Mouse (Mus musculus) limb, embryonic 15.5 days (tissue): ENCODE results near the gene Rnaset2a. TPM values are rescaled to one million over a fixed set of nuclear protein-coding genes. Genes with fewer than 3 reads are reported as not detected.
A peak's percentile ranks its signal among the peaks of the same experiment; 100 is the strongest.
"Not testable (repeated sequence)": the region's sequence is repeated elsewhere in the genome, so short reads cannot be mapped to it uniquely, and the experiment has no call there.

ENCODE experiments used
- ATAC-seq: fragments of 200-750 bp; cut with Nextera tagmentation; 2 replicates; pipeline ENCODE4 v1.8.0; 2017; ENCODE audit warnings: low read depth, moderate TSS enrichment; ENCODE audit not compliant: insufficient number of reproducible peaks, low FRiP score, low TSS enrichment
- H3K27ac ChIP-seq: fragments of 300-500 bp; sonication (generic); 2 replicates; pipeline ENCODE4 v1.5.1; 2015; ENCODE audit warnings: moderate library complexity, mild to moderate bottlenecking, inconsistent platforms
- H3K27me3 ChIP-seq: fragments of 300-500 bp; sonication (generic); 2 replicates; pipeline ENCODE4 v1.6.1; 2015; ENCODE audit warnings: inconsistent platforms
- H3K36me3 ChIP-seq: fragments of 300-500 bp; sonication (generic); 2 replicates; pipeline ENCODE4 v1.6.1; 2015; ENCODE audit warnings: inconsistent platforms
- H3K4me1 ChIP-seq: fragments of 300-500 bp; sonication (generic); 2 replicates; pipeline ENCODE4 v1.6.1; 2015; ENCODE audit warnings: inconsistent platforms
- H3K4me2 ChIP-seq: fragments of 300-500 bp; sonication (generic); 2 replicates; pipeline ENCODE4 v1.6.1; 2015; ENCODE audit warnings: mild to moderate bottlenecking, inconsistent platforms
- H3K4me3 ChIP-seq: fragments of 300-500 bp; sonication (generic); 2 replicates; pipeline ENCODE4 v1.5.1; 2015; ENCODE audit warnings: mild to moderate bottlenecking, inconsistent platforms
- H3K9ac ChIP-seq: fragments of 300-500 bp; sonication (generic); 2 replicates; pipeline ENCODE4 v1.6.1; 2015; ENCODE audit warnings: inconsistent platforms
- H3K9me3 ChIP-seq: fragments of 300-500 bp; sonication (generic); 2 replicates; pipeline ENCODE4 v1.6.1; 2016; ENCODE audit warnings: inconsistent platforms
- WGBS: fragments of 180-500 bp; shearing (Covaris S2); methylation state at CpG from one replicate; pipeline ENCODE4 v1.1.7; 2015; 5-methylcytosine and 5-hydroxymethylcytosine counted together
- polyA plus RNA-seq: library from polyadenylated mRNA; unstranded; fragments of >200 nt; fragmentation: Nextera tagmentation; extraction: Ambion mirVana; gene quantifications from 2 replicates; pipeline ENCODE4 v1.2.1, GENCODE M21; 2015

Gene Rnaset2a
- 25.5 and 25.9 TPM in 2 replicates for polyA plus RNA-seq

- H3K27ac ChIP-seq, H3K4me1 ChIP-seq, H3K36me3 ChIP-seq, H3K9me3 ChIP-seq, H3K9ac ChIP-seq, H3K27me3 ChIP-seq: not testable (repeated sequence)
- peak; percentile 96 for ATAC-seq
- Histone ChIP-seq H3K4me3 (peak within 1 kb of the TSS; percentile 52), H3K4me2 (peak within 1 kb of the TSS; percentile 56)
- 1% methylated on average over 45 of the region's 67 CpGs for WGBS
Observed at GRCm38 (mm10) chr17:8147439-8148316, at the start of gene Rnaset2a, which contains the start of gene Gm49673. Rnaset2a (minus strand) TSS chr17:8148097. Gm49673 (minus strand) TSS chr17:8147788.

- no peak overlapping the region for H3K9ac ChIP-seq
- 71% methylated on average over 3 of the region's 3 CpGs for WGBS
- no peak overlapping the region for H3K4me2 ChIP-seq
- H3K4me1 ChIP-seq = no peaks in the 10 kb centered on the region
- ATAC-seq = no peak
- no peak overlapping the region for H3K4me3 ChIP-seq
- H3K9me3 ChIP-seq = no peaks in the 10 kb centered on the region
- no peaks in the 10 kb centered on the region for H3K27me3 ChIP-seq
- H3K36me3 ChIP-seq = peaks cover 30% of the 10 kb centered on the region
- H3K27ac ChIP-seq = no peak overlapping the region
Observed at GRCm38 (mm10) chr17:8197652-8198051, 49.8 kb upstream of the Rnaset2a start.

- no peaks in the 10 kb centered on the region for H3K4me1 ChIP-seq
- no peak overlapping the region for H3K4me2 ChIP-seq
- H3K4me3 ChIP-seq = no peak overlapping the region
- H3K27me3 ChIP-seq = no peaks in the 10 kb centered on the region
- H3K36me3 ChIP-seq = peaks cover 40% of the 10 kb centered on the region
- 87% methylated on average over 8 of the region's 8 CpGs for WGBS
- no peaks in the 10 kb centered on the region for H3K9me3 ChIP-seq
- ATAC-seq = no peak
- no peak overlapping the region for H3K9ac ChIP-seq
- no peak overlapping the region for H3K27ac ChIP-seq
Observed at GRCm38 (mm10) chr17:8195685-8196376, 47.9 kb upstream of the Rnaset2a start.

GRCm38 (mm10) chr17:8193678-8194077 lies 45.8 kb upstream of the Rnaset2a start:
- H3K4me3 ChIP-seq = no peak overlapping the region
- no peaks in the 10 kb centered on the region for H3K4me1 ChIP-seq
- no peaks in the 10 kb centered on the region for H3K27me3 ChIP-seq
- H3K27ac ChIP-seq = no peak overlapping the region
- no peak overlapping the region for H3K4me2 ChIP-seq
- H3K9ac ChIP-seq = no peak overlapping the region
- H3K36me3 ChIP-seq = peaks cover 59% of the 10 kb centered on the region
- no peak for ATAC-seq
- 87% methylated on average over 8 of the region's 8 CpGs for WGBS
- H3K9me3 ChIP-seq = no peaks in the 10 kb centered on the region

GRCm38 (mm10) chr17:8184217-8184616 lies 36.3 kb upstream of the Rnaset2a start:
- Histone ChIP-seq H3K36me3 (peaks cover 63% of the 10 kb centered on the region), H3K27me3 (no peaks in the 10 kb centered on the region), H3K27ac (no peak overlapping the region), H3K9ac (no peak overlapping the region), H3K9me3 (no peaks in the 10 kb centered on the region), H3K4me1 (no peaks in the 10 kb centered on the region), H3K4me2 (no peak overlapping the region), H3K4me3 (no peak overlapping the region)
- 67% methylated on average over 7 of the region's 7 CpGs for WGBS
- no peak for ATAC-seq

- Histone ChIP-seq H3K4me2 (no peak overlapping the region), H3K36me3 (peaks cover 61% of the 10 kb centered on the region), H3K9me3 (no peaks in the 10 kb centered on the region), H3K27me3 (no peaks in the 10 kb centered on the region), H3K27ac (no peak overlapping the region), H3K4me3 (no peak overlapping the region), H3K9ac (no peak overlapping the region), H3K4me1 (no peaks in the 10 kb centered on the region)
- WGBS = 53% methylated on average over 5 of the region's 5 CpGs
- ATAC-seq = no peak
Observed at GRCm38 (mm10) chr17:8183815-8184214, 35.9 kb upstream of the Rnaset2a start.

- Histone ChIP-seq H3K9me3 (no peaks in the 10 kb centered on the region), H3K27me3 (no peaks in the 10 kb centered on the region), H3K4me2 (no peak overlapping the region), H3K9ac (no peak overlapping the region), H3K36me3 (peaks cover 65% of the 10 kb centered on the region), H3K4me3 (no peak overlapping the region), H3K27ac (no peak overlapping the region), H3K4me1 (no peaks in the 10 kb centered on the region)
- ATAC-seq = no peak
- 92% methylated on average over 5 of the region's 5 CpGs for WGBS
Observed at GRCm38 (mm10) chr17:8177090-8177489, 29.2 kb upstream of the Rnaset2a start.

- no peaks in the 10 kb centered on the region for H3K9me3 ChIP-seq
- no peaks in the 10 kb centered on the region for H3K27me3 ChIP-seq
- no peak overlapping the region for H3K27ac ChIP-seq
- no peak overlapping the region for H3K4me2 ChIP-seq
- H3K9ac ChIP-seq = no peak overlapping the region
- ATAC-seq = no peak
- no peaks in the 10 kb centered on the region for H3K4me1 ChIP-seq
- H3K4me3 ChIP-seq = no peak overlapping the region
- 50% methylated on average over 4 of the region's 4 CpGs for WGBS
- H3K36me3 ChIP-seq = peaks cover 54% of the 10 kb centered on the region
Observed at GRCm38 (mm10) chr17:8171081-8171480, 23.2 kb upstream of the Rnaset2a start.

GRCm38 (mm10) chr17:8170331-8170730 lies 22.4 kb upstream of the Rnaset2a start:
- no peak overlapping the region for H3K9ac ChIP-seq
- H3K36me3 ChIP-seq = peaks cover 47% of the 10 kb centered on the region
- no peak overlapping the region for H3K27ac ChIP-seq
- H3K9me3 ChIP-seq = no peaks in the 10 kb centered on the region
- H3K4me1 ChIP-seq = no peaks in the 10 kb centered on the region
- H3K27me3 ChIP-seq = no peaks in the 10 kb centered on the region
- 81% methylated on average over 7 of the region's 7 CpGs for WGBS
- no peak overlapping the region for H3K4me2 ChIP-seq
- ATAC-seq = no peak
- H3K4me3 ChIP-seq = no peak overlapping the region

GRCm38 (mm10) chr17:8167436-8167835 lies 19.5 kb upstream of the Rnaset2a start:
- ATAC-seq, H3K4me3 ChIP-seq, H3K4me2 ChIP-seq, H3K27me3 ChIP-seq, H3K9ac ChIP-seq, H3K4me1 ChIP-seq, H3K9me3 ChIP-seq, H3K27ac ChIP-seq: not testable (repeated sequence)
- peaks cover 25% of the 10 kb centered on the region for H3K36me3 ChIP-seq
- WGBS = 90% methylated on average over 7 of the region's 8 CpGs

- H3K36me3 ChIP-seq = peaks cover 19% of the 10 kb centered on the region
- not testable (repeated sequence) for H3K9me3 ChIP-seq, ATAC-seq, H3K27me3 ChIP-seq, H3K4me1 ChIP-seq, H3K9ac ChIP-seq, H3K27ac ChIP-seq
- peak overlapping the region; percentile 51; the same call in 1 of the 2 replicates for H3K4me3 ChIP-seq
- WGBS = 30% methylated on average over 2 of the region's 3 CpGs
- H3K4me2 ChIP-seq = peak overlapping the region; percentile 35; the same call in 1 of the 2 replicates
Observed at GRCm38 (mm10) chr17:8166454-8166853, 18.6 kb upstream of the Rnaset2a start.

GRCm38 (mm10) chr17:8165977-8166376 lies 18.1 kb upstream of the Rnaset2a start:
- not testable (repeated sequence) for H3K9ac ChIP-seq
- 0% methylated on average over 11 of the region's 11 CpGs for WGBS

More at GRCm38 (mm10) chr17:8165977-8166376, 18.1 kb upstream of the Rnaset2a start:
- not testable (repeated sequence) for H3K27me3 ChIP-seq, H3K4me1 ChIP-seq, ATAC-seq, H3K9me3 ChIP-seq, H3K27ac ChIP-seq
- H3K4me3 ChIP-seq = peak overlapping the region; percentile 51
- H3K36me3 ChIP-seq = peaks cover 16% of the 10 kb centered on the region
- peak overlapping the region; percentile 35 for H3K4me2 ChIP-seq
